Mouse (Mus musculus) cerebellum, adult 8-10 months (tissue): ENCODE results near the gene Gabrb2.

Experiments used
- DNase-seq: peaks from one replicate; pipeline ENCODE4 v3.0.0; 2022

The Gabrb2 gene

GRCm38 (mm10) chr11:42418996-42419782, at the start of gene Gabrb2:
Gene Gabrb2, plus strand, starts transcription at chr11:42419757.
- DNase-seq = peak; percentile 52

- no peak for DNase-seq
Observed at GRCm38 (mm10) chr11:42378983-42379382, 40.6 kb upstream of the Gabrb2 start.

- no peak for DNase-seq
Observed at GRCm38 (mm10) chr11:42386486-42386885, 33.1 kb upstream of the Gabrb2 start.

GRCm38 (mm10) chr11:42390682-42391290, 28.8 kb upstream of the Gabrb2 start:
- DNase-seq = no peak

- DNase-seq = no peak
Observed at GRCm38 (mm10) chr11:42393451-42393850, 26.1 kb upstream of the Gabrb2 start.

GRCm38 (mm10) chr11:42419791-42420633, 455 bp downstream of the Gabrb2 start:
- DNase-seq = peak; percentile 75

- DNase-seq = peak; percentile 77
Observed at GRCm38 (mm10) chr11:42420634-42421470, 1.3 kb downstream of the Gabrb2 start.

GRCm38 (mm10) chr11:42423231-42423630, 3.7 kb downstream of the Gabrb2 start:
- peak; percentile 66 for DNase-seq

GRCm38 (mm10) chr11:42431495-42431894, 11.9 kb downstream of the Gabrb2 start:
- DNase-seq = peak; percentile 68

GRCm38 (mm10) chr11:42438978-42439377, 19.4 kb downstream of the Gabrb2 start:
- no peak for DNase-seq

- no peak for DNase-seq
Observed at GRCm38 (mm10) chr11:42443641-42444040, 24.1 kb downstream of the Gabrb2 start.

- DNase-seq = no peak
Observed at GRCm38 (mm10) chr11:42448929-42449328, 29.4 kb downstream of the Gabrb2 start.

- DNase-seq = no peak
Observed at GRCm38 (mm10) chr11:42464136-42464535, 44.6 kb downstream of the Gabrb2 start.

- DNase-seq = peak; percentile 62
Observed at GRCm38 (mm10) chr11:42468381-42468780, 48.8 kb downstream of the Gabrb2 start.

- no peak for DNase-seq
Observed at GRCm38 (mm10) chr11:42474523-42474922, 55.0 kb downstream of the Gabrb2 start.

- DNase-seq = peak; percentile 39
Observed at GRCm38 (mm10) chr11:42487625-42488024, 68.1 kb downstream of the Gabrb2 start.

- DNase-seq = no peak
Observed at GRCm38 (mm10) chr11:42501166-42501565, 81.6 kb downstream of the Gabrb2 start.

- peak; percentile 41 for DNase-seq
Observed at GRCm38 (mm10) chr11:42505436-42505835, 85.9 kb downstream of the Gabrb2 start.

GRCm38 (mm10) chr11:42505911-42506310, 86.4 kb downstream of the Gabrb2 start:
- DNase-seq = peak; percentile 65

GRCm38 (mm10) chr11:42521960-42522359, 102.4 kb downstream of the Gabrb2 start:
- no peak for DNase-seq

- DNase-seq = no peak
Observed at GRCm38 (mm10) chr11:42528226-42528881, 108.8 kb downstream of the Gabrb2 start.

- no peak for DNase-seq
Observed at GRCm38 (mm10) chr11:42532577-42532976, 113.0 kb downstream of the Gabrb2 start.
